8 mouse cellular contexts compared by ENCODE assay signal in the genomic region with DNA sequence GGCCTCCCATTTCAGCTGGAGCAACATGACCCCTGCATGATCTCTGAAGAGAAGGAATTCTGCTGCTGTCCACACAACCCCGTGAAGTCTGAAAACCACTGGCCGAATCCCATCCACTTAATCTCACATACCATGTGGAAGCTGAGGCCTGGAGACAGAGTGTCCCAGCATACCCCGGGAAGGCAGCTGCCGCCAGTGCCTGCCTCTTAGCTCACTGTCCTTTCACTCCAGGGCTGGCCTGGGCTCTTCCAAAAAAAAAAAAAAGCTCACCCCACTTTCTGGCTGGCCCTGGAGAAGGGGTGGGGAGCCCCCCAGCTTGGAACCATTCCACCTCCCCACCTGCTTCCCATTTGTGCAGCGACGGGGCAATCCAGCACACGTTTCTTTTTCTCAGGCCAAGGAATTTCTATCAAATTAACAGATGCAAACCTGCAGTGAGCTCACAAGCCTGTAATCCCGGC. TPM values are rescaled to one million over a fixed set of nuclear protein-coding genes. Genes with fewer than 3 reads are reported as not detected.
DNase-seq lines count a peak whose midpoint lies in the region; ATAC-seq and TF ChIP-seq lines count a peak whose summit lies in the region.
"Had no signal": no experiment of that assay in that cellular context is flagged by ENCODE, and none has a peak within 500 bp of the region (broad histone marks: within the 10 kb centered on the region; RNA-seq: fewer than 3 reads in every experiment).

No protein-coding gene starts in this region.

- H3K9me3 ChIP-seq in embryonic facial prominence, embryonic 15.5 days (replicated peaks), result no peaks in the 10 kb centered on the region
- H3K9me3 ChIP-seq in heart, embryonic 13.5 days, result no peaks in the 10 kb centered on the region

- TF ChIP-seq CTCF in small intestine, adult 2 months (IDR thresholded peaks at IDR 0.05; ENCODE audit: extremely low read depth, insufficient read length, insufficient replicate concordance, low read depth, low read length), result no peak

- H3K36me3 ChIP-seq in embryonic facial prominence, embryonic 15.5 days, result no peaks in the 10 kb centered on the region
- H3K36me3 ChIP-seq in heart, embryonic 13.5 days, result no peaks in the 10 kb centered on the region
- H3K36me3 ChIP-seq in small intestine, adult 2 months (ENCODE audit: control insufficient read depth, insufficient read depth, low read length), result no peaks in the 10 kb centered on the region
- H3K36me3 ChIP-seq: G1E had no signal

- DNase-seq in kidney, postnatal 14 days, result peak; percentile 34
- no peak for DNase-seq in kidney, postnatal 25 days
- DNase-seq in cerebellum, postnatal 25 days, result no peak
- DNase-seq in adrenal gland, adult 8-10 months, result no peak

- H3K4me2 ChIP-seq in embryonic facial prominence, embryonic 15.5 days (replicated peaks), result no peak overlapping the region
- no peak overlapping the region for H3K4me2 ChIP-seq in heart, embryonic 13.5 days

- 23% methylated on average over 8 of the region's 8 CpGs for WGBS in embryonic facial prominence, embryonic 15.5 days
- 27% methylated on average over 8 of the region's 8 CpGs for WGBS in heart, embryonic 13.5 days
- WGBS in small intestine, adult 2 months, result 63% methylated on average over 8 of the region's 8 CpGs

- no peak for ATAC-seq in embryonic facial prominence, embryonic 15.5 days (ENCODE audit: insufficient number of reproducible peaks, low FRiP score, low TSS enrichment, low read depth)
- peak; percentile 58; the same call in 1 of the 2 replicates for ATAC-seq in heart, embryonic 13.5 days (ENCODE audit: extremely low read depth, insufficient number of reproducible peaks, low FRiP score, low TSS enrichment)

- H3K9ac ChIP-seq in embryonic facial prominence, embryonic 15.5 days, result no peak overlapping the region
- no peak overlapping the region; the same call in 1 of the 2 replicates for H3K9ac ChIP-seq in heart, embryonic 13.5 days

- no peak overlapping the region for H3K4me3 ChIP-seq in embryonic facial prominence, embryonic 15.5 days (replicated peaks)
- no peak overlapping the region for H3K4me3 ChIP-seq in heart, embryonic 13.5 days
- no peak overlapping the region for H3K4me3 ChIP-seq in small intestine, adult 2 months (ENCODE audit: low read depth, low read length)

- H3K27ac ChIP-seq in embryonic facial prominence, embryonic 15.5 days (replicated peaks), result peak overlapping the region; percentile 35; the same call in 1 of the 2 replicates
- peak overlapping the region; percentile 73 for H3K27ac ChIP-seq in heart, embryonic 13.5 days (replicated peaks)
- peak overlapping the region; percentile 42; the same call in 1 of the 2 replicates for H3K27ac ChIP-seq in small intestine, adult 2 months (ENCODE audit: insufficient read depth, low read depth, low read length)

- no peak for TF ChIP-seq POLR2A in small intestine, adult 2 months (IDR thresholded peaks at IDR 0.05; ENCODE audit: low read depth, low read length)

- H3K27me3 ChIP-seq in embryonic facial prominence, embryonic 15.5 days, result no peaks in the 10 kb centered on the region
- H3K27me3 ChIP-seq in heart, embryonic 13.5 days (replicated peaks), result peaks cover 2% of the 10 kb centered on the region; the same call in 1 of the 2 replicates
- H3K27me3 ChIP-seq in small intestine, adult 2 months (ENCODE audit: control insufficient read depth, insufficient read depth, low read length), result no peaks in the 10 kb centered on the region

- peaks cover 41% of the 10 kb centered on the region for H3K4me1 ChIP-seq in embryonic facial prominence, embryonic 15.5 days
- peaks cover 58% of the 10 kb centered on the region for H3K4me1 ChIP-seq in heart, embryonic 13.5 days
- peaks cover 5% of the 10 kb centered on the region; the same call in 1 of the 2 replicates for H3K4me1 ChIP-seq in small intestine, adult 2 months (ENCODE audit: control insufficient read depth, insufficient read depth, insufficient read length, low read length)

RNA-seq across cellular contexts. Expression of a gene that starts 32.9 kb away (rescaled TPM):
- 11.1 and 14.5 TPM in 2 replicates for polyA plus RNA-seq in embryonic facial prominence, embryonic 15.5 days (2015; fragmentation: Nextera tagmentation; extraction: Ambion mirVana)
- polyA plus RNA-seq in heart, embryonic 13.5 days (2015; fragmentation: Nextera tagmentation; extraction: Ambion mirVana), result 9.1 and 11.0 TPM in 2 replicates
- polyA plus RNA-seq in small intestine, adult 2 months (2012; rRNA removed), result 10.5 and 19.3 TPM in 2 replicates
- total RNA-seq in adrenal gland, adult 8-10 months (2022), result 1 to 10 TPM; 4.1 to 6.4 (median 6.0) TPM
- polyA plus RNA-seq: G1E had no signal
